Mouse (Mus musculus) left cerebral cortex, adult 11 months (tissue): ENCODE results near the gene 5430419D17Rik.

Source experiments
- DNase-seq: peaks from one replicate; pipeline ENCODE4 v3.0.0; 2022; ENCODE audit warnings: low spot score

The 5430419D17Rik gene

GRCm38 (mm10) chr7:131317587-131317986, 143.4 kb downstream of the 5430419D17Rik start:
- DNase-seq = no peak

- no peak for DNase-seq
Observed at GRCm38 (mm10) chr7:131318340-131318739, 144.1 kb downstream of the 5430419D17Rik start.

- DNase-seq = no peak
Observed at GRCm38 (mm10) chr7:131322192-131322591, 148.0 kb downstream of the 5430419D17Rik start, which contains the start of gene Cuzd1. TSS of gene Cuzd1 (minus strand) at chr7:131322292.

- no peak for DNase-seq
Observed at GRCm38 (mm10) chr7:131327054-131327453, 152.9 kb downstream of the 5430419D17Rik start.

- no peak for DNase-seq
Observed at GRCm38 (mm10) chr7:131329416-131329815, 155.2 kb downstream of the 5430419D17Rik start, which contains the start of gene Fam24b. TSS of gene Fam24b (minus strand) at chr7:131329516.

- DNase-seq = no peak
Observed at GRCm38 (mm10) chr7:131331688-131332087, 157.5 kb downstream of the 5430419D17Rik start.

- no peak for DNase-seq
Observed at GRCm38 (mm10) chr7:131333564-131333963, 159.4 kb downstream of the 5430419D17Rik start, which contains the start of gene Fam24a. TSS of gene Fam24a (plus strand) at chr7:131333864.

GRCm38 (mm10) chr7:131337502-131338068, 163.4 kb downstream of the 5430419D17Rik start:
- no peak for DNase-seq

- no peak for DNase-seq
Observed at GRCm38 (mm10) chr7:131345856-131346541, 171.8 kb downstream of the 5430419D17Rik start.
